Mouse (Mus musculus) heart, postnatal 14 days (tissue): ENCODE measurements at regions not wholly inside any gene's neighbourhood (a gene's known extent, or its start where the extent isn't known, plus 50 kb on each side); places are given as distances from the start of the nearest gene placed in this dataset.

Source experiments
- DNase-seq, 2 experiments: peaks; one replicate each; pipeline ENCODE4 v3.0.0; 2021 to 2022
- intact Hi-C: fragments of 180-260 bp; cut with DNase I; formaldehyde crosslinking; loops from one replicate; pipeline ENCODE4 v1.15.1; 2025

- intact Hi-C loops: no loop called here
- no peak for DNase-seq
Observed at GRCm38 (mm10) chr3:16941146-16941545, 934.9 kb upstream of the Gm5150 start.

DNA sequence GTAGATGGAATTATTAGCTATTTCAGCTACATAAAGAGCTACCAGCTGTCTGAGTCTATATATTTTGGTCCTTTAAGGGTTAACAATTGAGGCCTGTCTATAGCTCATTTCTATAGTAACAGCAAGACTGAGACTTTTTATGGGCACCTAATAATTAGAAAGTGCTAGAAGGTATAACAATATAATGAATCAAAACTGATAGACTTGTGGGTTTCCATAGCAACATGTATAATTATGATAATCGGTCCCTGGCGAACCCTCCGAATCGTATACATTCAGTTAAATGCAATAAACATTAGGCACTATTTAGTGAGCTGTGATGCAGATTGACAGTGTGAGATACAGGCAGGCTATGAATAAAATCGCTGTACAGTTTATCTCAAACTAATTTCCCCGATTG, 933.3 kb upstream of the Gm5150 start:
- no peak for DNase-seq
- intact Hi-C loops: no loop called here

- no peak for DNase-seq
- intact Hi-C loops: no loop called here
Observed at GRCm38 (mm10) chr3:16939127-16939526, 932.9 kb upstream of the Gm5150 start.

- intact Hi-C loops: no loop called here
- no peak for DNase-seq
Observed at GRCm38 (mm10) chr3:16938491-16939001, 932.3 kb upstream of the Gm5150 start.

DNA sequence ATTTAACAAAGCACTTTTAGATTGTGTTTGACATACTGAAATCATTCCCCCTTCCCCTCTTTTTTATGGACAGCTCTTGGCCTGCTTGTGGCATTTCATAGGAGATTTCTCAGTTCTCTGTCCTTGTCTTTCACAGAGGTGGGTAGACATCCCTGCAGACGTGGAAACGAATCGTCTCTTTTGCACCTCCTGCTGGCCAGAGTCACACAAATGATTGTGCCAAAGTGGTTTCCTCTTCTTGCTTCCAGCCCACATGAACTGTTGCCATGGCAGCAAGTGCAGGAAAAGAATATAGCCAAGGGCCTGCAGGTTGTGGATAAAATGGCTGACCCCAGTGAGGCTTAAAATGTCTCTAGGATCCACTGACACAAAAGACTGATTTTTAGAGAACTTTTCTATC, 924.1 kb upstream of the Gm5150 start:
- intact Hi-C loops: no loop called here
- DNase-seq: no peak

DNA sequence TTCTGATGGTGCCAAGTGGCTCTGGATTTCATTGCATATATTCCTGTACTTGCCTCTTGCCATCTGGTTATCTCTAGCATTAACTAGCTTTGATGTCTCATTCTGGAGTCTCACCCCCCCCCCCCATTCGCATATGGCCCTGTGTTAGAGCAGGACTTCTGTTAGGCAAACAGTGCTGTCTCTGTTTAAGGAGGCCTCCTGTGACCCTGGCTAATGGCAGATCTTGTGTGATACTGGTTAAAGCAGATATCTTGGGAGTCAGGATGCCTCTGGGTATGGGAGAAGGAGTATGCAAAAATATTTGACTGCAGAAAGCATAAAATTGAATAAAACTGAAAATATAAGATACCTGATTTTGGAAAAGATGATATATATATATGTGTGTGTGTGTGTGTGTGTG, 923.6 kb upstream of the Gm5150 start:
- intact Hi-C loops: no loop called here
- no peak for DNase-seq

DNA sequence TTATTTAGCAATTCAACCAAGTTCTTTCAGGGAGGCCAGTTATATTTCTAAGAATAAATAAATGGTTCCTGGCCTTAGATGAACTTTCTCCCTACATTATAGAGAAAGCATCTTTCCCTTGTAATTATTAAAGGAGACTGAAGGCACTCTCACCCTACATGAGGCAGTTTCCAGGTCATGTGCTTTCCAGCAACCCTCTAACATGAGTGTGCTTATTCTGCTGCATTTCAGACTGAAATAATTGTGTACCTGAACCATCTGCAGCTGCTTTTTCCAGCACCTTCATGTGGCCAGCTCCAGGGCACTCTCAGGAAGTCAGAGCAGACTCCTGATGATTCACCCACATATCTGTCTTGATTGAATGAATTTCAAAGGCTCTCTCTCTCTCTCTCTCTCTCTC, 917.8 kb upstream of the Gm5150 start:
- intact Hi-C loops: no loop called here
- DNase-seq: no peak

GRCm38 (mm10) chr3:16923234-16923914, 917.1 kb upstream of the Gm5150 start:
- DNase-seq: no peak
- intact Hi-C loops: no loop called here

DNA sequence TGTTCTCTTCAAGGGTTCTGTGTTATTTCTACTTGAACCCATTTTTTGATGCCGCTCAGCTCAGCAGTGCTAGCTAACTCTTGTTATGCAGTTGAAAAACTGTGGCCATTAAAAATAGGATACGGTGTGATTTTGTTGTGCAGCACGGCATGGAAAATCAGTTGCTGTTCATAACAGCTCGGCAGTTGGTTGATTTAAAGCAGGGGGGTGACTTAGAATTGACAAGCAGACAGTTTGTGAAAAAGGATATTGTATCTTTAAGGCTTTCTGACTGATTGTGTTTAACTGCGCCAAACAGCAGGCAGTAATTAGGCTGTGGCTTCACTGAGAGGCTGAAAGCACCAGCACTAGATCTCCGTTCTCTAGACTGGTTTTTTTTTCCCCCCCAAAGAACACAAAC, 915.1 kb upstream of the Gm5150 start:
- intact Hi-C loops: no loop called here
- DNase-seq: no peak

GRCm38 (mm10) chr3:16918374-16918773, 912.1 kb upstream of the Gm5150 start:
- DNase-seq: no peak
- intact Hi-C loops: no loop called here

DNA sequence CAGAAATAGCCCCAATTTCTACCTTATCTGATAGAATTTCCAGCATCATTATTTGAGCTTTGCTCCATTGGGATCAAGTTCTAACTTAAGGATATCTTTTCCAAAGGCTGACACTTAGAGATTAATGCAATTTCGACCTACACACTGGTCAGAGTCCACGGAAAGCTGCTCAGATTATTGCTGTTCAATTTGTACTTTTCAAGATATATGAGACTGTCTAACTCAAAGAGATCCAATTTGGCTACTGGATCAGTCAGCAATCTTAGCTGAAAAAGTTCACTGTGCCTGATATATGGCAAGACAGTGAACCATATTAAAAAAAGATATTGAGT, 909.8 kb upstream of the Gm5150 start:
- no peak for DNase-seq
- intact Hi-C loops: no loop called here

GRCm38 (mm10) chr3:16915389-16916071, 909.3 kb upstream of the Gm5150 start:
- intact Hi-C loops: no loop called here
- DNase-seq: no peak

GRCm38 (mm10) chr3:16888132-16888531, 881.9 kb upstream of the Gm5150 start:
- DNase-seq: no peak
- intact Hi-C loops: no loop called here

GRCm38 (mm10) chr3:16872337-16873117, 866.3 kb upstream of the Gm5150 start:
- no peak for DNase-seq
- intact Hi-C loops: no loop called here

DNA sequence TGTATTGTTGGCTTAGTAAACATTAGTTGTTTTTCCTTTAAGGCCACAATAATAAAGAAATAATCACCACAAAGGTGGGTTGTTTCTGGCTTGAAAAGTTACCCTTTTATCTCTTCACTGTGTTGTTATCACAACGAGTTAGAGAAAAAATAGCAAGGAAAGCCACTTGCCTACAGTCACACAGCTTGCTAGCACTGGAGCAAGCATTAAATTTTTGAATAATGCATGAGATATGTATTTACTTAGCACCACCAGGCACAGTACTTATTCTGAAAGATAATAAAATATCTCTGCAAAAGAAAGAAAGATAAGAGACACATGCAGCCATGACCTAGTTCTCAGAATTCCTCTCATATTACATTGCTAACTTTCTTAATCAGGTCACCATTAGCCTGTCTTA, 853.8 kb upstream of the Gm5150 start:
- no peak for DNase-seq
- intact Hi-C loops: no loop called here

DNA sequence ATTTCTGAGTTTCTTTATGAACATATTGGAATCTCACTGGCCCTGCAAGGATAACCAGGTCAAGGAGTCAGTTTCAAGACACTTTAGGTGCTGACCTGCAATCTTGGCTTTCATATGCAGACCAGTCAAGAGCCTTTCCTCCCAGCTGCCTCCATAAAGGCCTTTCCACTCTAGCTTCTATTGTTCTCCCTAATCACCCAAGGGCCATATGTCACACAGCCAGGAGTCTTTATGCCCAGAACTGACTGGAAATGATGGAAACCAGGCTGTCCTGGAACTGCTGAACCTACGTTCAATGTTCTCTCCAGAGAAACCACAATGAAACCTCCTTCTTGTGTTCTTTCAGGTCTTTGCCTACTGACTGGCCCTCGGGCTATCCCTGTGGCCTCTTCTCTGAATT, 852.7 kb upstream of the Gm5150 start:
- intact Hi-C loops: no loop called here
- DNase-seq: no peak

DNA sequence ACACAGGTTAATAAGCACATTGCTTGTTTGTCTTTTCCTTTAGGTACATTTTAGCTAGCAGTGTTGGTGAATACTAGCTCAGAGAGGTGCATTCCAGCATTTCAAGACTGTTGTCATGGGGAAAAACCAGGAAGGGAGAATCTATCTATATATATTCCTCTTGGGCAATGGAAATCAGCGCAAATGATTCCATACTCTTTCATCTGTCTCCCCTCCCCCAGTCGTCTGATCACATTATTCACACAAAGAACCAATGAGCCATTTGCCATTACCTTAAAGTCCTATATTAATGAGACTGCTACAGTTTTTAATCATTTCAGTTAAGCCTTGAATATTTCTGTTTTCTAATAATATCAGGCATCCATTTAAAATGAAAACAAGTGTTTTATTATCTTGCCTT, 849.0 kb upstream of the Gm5150 start:
- no peak for DNase-seq
- intact Hi-C loops: no loop called here

DNA sequence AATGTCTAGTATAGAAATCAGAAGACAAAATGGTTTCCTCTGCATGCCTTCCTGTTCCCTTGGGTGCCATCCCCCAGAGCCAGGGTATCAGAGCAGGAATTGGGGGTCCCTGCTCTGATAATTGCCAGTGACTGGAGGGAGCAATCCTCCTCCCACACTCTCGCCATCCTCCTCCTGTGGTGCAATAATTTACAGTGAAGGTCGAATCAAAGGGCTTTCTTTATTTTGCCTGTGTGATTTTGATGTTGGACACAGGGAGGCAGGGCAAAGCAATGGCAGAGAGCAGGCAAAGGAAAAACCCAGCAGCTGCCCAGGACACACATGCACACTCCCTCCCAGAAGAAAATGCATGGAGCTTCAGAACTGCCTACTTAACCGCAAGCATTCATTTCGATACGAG, 847.8 kb upstream of the Gm5150 start:
- intact Hi-C loops: no loop called here

GRCm38 (mm10) chr3:16846785-16847520, 840.7 kb upstream of the Gm5150 start:
- intact Hi-C loops: no loop called here
- no peak for DNase-seq

More for the DNA sequence above, 847.8 kb upstream of the Gm5150 start:
- DNase-seq: no peak

DNA sequence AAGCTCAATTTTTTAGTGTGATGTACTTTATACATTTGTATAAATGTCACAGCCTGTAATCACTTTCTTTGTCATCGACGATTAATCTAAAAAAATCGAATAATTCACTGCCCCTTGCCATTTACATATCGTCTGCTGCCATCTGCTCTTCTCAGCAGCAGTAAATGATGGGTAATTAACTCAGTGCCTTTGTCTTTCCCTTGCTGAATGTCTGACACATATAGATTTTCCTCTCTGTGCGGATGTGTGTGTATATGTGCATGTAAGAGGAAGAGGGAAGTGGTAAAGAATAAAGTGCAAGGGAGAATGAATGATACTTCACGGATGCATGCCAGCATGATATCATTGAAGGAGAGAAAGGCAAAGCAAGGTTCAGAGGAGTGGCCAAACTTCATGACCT, 814.3 kb upstream of the Gm5150 start:
- intact Hi-C loops: no loop called here
- DNase-seq: no peak
